Mouse (Mus musculus) urinary bladder, adult 18-20 months (tissue): ENCODE measurements around the gene Trim2.
A peak's percentile ranks its signal among the peaks of the same experiment; 100 is the strongest.

Source experiments
- DNase-seq, 2 experiments: peaks; one replicate each; pipeline ENCODE4 v3.0.0; 2022; ENCODE audit warnings: low spot score in 2 of 2, mixed read lengths in 2 of 2

Trim2 gene

DNA sequence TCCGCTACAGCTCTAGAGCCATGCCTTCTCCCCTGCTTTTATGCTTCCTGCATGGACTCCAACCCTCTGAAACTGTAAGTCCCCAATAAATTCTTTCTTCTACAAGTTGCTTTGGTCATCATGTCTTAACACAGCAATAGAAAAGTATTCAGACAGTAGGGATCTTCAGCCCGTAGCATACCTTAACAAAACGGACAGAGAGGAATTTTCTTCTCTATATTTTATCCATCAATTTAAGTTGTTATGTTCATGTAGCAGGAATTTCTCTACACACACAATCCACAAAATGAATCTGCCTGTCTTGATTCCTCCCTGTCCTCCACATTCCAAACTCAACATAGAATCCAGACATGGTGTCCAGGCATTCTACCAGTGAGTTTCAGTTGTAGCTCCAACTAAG, at the start of gene Trim2:
Gene Trim2 (minus strand): TSS at position 101 of the 400 bp plus-strand sequence.
- DNase-seq: no peak

DNA sequence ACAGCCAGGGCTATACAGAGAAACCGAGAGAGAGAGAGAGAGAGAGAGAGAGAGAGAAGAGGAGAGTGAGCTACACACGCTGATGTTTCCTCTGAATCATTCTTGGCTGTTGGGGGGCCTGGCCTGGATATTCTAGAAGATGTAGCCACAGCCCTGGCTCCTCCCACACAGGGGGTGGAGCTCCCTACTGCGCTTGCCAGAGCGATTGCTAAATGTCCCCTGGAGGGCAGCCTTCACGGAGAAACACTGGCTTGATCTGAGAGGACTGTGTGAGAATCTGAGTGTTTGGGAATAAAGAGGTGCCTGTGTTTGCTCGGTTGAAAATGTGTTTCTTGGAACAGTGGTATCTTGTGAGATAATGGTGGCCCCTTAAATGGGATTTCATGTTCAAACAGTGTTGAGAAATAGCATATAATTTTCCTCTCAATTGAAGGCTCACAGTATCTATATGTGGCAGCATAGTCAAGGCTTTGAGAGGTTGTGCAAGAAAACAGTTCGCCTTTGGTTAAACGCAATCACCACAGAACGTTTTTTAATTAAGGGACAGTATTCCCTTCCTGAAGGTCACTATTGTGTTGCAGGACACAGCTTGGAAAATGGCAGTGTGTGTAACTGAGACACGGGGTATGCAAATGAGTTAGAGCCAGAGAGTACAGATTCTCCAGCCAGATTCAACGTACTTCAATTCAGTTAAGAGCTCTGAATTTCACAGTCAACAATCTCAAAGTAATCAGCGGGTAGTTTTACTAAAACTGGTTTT, 49.4 kb upstream of the Trim2 start:
- peak; percentile 40 to 75 for DNase-seq

DNA sequence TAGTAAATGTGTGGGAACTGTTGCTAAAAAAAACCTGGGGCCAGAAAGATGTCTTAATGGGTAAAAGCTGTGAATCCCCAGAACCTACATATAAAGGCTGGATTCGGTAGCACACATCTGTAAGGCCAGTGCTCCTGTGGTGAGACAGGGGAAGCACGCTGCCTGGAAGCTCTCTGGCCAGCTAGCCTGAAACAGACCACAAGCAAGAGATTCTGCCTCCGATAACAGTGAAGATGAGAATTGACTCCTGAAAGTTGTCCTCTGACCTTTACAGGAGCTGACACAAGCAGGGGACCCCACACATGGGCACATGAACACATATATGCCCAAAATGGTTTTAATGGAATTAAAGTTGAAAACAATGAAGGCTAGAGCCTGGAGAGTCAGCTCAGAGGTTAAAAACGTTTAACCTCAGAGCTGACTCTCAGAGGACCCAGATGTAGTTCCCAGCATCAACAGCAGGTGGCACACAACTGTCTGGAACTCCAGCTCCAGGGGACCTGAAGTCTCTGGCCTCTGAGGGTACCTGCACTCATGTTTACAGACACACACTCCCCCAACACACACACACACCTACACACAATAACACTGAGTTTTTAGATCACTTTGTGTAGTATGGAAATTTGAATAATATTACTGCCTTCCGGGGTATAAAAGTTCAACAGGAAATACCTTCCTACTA, 45.8 kb upstream of the Trim2 start:
- DNase-seq: peak in 1 of 2 experiments; percentile 80

DNA sequence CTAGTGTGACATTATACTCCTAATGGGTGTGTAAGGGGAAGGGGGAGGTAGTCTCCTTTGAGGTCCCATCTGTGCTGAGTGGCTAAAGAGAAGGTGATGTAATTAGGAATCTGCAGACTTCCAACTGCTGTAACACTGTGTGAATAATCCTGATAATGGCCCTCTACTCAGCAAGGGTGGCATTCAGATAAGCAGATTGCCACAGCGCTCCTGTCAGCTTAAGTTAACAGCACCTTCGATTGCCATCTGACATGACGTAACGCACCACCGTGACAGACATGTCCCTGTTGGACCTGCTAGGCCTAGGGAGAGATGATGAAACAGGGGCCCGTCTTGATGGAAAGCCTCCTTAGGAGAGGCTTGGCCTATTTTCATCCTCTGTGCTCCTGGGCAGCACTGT, 43.6 kb upstream of the Trim2 start:
- peak in 1 of 2 experiments; percentile 36 for DNase-seq

DNA sequence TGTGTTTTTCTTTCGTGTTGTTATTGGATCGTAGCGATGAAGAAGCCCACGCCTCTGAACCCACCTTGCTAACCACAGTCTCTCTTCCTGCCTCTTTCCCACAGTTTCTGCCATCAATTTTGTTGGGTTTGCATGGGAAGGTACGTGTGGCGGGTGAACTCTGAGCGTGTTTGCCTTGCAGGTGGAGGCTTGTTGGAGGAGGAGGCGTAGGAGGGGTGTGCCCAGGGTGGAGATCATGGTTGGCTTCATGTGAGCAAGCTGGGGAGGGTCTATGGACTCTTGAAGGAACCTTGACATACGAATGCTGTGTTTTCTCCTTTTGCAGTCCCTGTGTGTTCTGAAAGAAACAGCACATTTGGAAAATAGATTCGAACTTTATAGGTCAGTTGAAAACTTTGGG, 43.1 kb upstream of the Trim2 start:
- peak in 1 of 2 experiments; percentile 46 for DNase-seq

DNA sequence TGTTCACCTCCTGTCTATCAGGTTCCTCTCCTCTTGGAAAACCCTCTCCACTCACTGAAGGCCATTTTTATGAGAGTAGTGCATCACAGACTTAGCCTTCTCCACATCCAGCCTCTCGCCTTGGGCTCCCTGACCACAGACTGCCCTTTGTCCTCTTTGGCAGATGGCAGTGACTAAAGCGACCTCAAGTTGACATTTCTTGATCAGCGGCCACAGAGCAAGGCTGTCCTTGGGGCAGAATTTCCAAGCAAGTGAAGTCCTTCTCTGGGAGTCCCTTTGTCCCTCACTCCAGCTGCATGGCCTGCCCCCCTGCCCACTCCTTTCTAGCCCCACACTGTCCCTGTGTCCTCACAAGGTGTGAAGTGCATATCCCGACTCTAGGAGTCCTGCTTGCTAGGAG, 40.7 kb upstream of the Trim2 start:
- no peak for DNase-seq

DNA sequence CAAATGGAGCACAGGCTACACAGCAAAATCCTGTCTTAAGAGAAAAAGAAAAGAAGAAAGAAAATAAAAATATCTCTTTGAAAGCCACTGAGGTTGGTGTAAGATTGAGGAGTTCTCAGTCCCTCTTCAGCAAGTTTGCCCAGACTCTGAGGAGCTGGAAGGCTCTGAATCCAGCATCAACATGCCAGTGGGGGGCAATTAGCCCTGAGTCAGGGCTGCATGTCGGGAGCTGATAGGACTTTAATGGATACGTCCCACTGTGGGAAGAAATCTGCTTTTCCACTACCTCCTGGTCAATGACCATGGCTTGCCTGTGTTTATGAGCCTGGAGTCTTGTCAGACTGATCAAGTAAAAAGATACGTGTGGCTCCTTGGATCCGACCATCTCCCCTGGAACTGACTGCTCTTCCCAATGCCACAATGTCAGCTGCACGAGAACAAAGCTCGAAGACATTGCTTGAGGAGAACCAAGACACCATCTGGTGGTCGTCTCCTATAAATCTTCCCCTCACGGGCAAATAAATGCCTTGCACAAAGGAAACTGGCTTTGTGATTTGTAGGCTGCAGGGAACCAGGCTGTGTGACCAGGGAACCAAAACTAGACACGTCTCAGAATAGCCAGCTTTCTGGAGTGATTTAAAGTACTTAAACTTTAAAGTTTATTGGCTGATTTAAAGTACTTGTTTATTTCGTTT, 39.9 kb upstream of the Trim2 start:
- DNase-seq: no peak

DNA sequence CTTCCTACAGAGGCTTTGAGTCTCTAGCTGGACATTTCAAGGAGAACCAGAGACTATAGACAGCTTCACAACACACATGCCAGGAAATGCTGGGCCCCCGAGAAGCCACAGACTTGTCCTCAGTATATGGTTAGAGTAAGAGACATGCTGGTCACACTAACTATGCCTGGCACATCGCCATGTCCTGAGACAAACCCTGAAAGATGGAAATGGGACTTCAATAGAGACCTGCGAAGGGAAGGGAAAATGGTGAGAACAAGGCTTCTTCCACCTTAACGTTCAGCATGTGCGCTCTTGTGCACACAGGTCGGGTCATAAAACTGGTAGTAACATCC, 38.9 kb upstream of the Trim2 start:
- DNase-seq: no peak

DNA sequence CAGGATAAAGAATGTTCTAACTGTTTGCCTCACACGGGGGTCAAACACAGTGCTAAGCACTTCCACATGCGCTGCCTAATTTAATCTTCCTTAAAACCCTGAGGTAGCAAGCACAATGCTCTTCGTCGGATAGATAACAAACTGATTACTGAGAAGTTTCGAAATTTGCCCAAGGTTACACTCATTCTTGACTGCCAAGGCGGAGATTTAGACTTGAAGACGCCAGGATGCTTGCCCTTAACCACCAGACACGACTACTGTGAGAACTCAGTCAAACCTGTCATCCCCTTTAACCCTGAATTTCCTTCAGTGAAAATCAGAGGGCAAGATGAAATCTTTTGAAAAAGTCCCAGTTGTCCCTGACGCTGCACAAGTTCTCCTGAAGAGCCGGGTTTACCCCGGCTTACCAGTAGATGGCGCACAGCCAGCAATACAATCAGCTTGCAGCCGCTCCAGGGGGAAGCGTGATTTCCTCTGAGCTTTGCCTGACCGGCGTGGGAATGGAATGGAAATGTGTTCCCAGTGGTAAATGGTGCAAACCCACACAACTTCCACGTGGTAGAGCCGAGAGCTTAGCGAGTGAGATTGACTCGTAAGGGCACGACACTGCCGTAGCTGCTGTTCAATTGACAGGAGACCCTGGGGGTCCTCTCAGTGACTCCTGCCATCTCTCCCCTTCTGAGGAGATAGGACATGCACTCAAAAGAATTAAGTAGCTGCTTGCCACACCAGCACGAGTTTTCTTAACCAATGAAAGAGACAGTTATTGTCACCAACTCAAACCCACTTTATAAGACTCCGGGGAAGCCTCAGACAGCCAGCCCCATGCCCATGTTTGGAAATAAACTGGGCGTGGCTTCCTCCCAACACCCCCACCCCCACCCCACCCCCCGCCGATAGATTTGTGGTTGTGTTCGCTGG, 38.3 kb upstream of the Trim2 start:
- DNase-seq: peak; percentile 62 to 67

DNA sequence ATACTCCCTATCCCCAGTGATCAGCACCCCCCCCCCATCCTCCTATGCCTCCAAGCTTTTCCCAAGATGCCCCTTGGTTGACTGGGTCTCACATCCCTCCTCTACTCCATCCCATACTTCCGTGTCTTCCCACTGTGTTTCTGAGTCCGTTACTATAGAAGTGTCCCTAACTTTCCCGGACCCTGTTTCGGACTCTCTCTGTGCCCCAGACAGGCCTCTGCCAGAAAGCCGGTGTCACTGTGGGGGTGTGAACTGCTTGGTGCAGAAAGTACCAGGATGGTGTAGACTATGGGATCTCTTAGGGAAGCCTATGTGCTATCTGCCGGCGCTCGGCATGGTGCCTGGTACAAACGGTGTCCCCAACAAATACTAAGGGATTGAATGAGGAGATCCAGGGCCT, 36.4 kb upstream of the Trim2 start:
- DNase-seq: no peak

DNA sequence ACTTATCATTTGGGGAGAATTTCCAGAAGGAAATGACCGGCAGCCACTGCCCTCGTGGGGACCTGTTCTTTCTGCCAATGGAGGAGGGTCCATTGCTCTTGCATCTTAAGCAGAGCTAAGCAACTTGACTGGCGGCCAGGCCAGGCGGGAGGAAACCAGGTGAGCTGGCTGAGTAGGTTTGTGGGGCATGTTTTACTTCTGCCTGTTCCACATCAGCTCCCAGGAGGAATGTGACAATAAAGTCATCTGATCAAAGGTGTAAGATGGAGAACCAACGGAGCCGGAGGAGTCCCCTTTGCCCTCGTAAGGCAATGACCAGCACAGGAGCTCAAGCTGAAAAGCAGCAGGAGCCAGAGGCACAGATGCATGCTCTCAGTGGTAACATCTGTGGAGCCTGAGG, 35.1 kb upstream of the Trim2 start:
- no peak for DNase-seq

DNA sequence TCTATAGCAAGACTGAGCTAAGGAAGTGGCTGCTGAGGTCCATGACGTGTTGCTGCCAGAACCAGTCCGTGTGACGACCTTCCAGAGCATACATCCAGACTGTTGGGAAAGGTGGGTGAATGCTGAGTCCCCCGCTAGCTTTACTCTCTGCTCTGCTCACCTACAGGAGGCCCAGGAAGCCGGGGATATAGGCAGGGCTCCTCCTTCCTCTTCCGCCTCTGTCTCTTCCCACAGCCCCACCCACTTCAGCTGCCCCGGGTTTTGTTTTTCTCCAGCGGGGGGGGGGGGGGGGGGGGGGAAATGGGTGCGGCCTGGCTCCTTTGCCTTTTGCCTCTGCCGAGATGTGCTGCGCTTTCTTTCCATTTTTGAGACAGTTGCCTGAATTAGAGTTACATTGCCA, 30.9 kb upstream of the Trim2 start:
- DNase-seq: no peak

DNA sequence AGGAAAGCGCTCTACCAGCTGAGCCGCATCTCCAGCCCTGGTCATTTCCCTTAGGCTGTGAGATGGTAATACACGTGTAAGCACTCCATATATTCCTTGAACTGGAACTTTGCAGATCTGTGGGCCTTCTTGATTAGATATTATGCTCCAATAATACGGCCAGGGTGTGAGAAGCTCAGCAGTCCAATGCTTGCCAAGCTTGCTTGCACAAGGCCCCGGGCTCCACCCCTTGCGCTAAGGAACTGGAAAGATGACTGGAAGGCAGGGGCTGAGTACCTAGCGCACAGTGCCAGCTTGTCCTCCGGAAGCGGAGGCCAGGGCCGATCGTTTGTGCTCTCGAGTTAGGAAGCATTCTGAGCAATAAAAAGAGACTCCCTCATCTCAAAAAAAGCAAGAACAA, 29.7 kb upstream of the Trim2 start:
- no peak for DNase-seq

DNA sequence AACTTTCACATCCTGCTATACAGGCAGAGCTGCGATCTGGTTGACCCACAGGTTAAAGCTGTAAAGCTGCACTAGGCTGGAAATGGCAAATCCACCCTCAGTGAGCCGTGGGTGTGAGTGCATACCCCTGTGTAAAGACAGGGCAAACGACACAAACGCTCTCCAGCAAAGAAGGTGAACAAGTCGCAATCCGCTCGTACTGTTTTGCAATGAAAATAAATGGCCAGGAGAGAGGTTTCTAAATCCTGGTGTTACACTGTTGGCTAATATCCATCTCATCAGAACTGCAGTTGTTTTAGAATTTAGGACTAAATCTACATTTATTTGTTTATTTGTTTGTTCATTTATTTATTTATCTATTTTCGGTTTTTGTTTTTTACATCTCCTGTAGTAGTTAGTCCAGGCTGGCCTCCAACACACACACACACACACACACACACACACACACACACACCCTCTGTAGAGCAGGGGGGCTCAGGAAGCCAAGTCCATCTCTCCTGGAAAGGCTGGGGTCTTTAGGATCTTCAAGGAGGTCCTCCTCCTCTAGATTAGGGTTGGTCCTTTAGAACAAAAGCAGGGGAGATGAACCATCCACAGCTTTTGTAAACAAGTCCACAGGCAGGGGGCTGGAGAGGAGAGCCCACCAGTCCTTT, 28.9 kb upstream of the Trim2 start:
- no peak for DNase-seq

DNA sequence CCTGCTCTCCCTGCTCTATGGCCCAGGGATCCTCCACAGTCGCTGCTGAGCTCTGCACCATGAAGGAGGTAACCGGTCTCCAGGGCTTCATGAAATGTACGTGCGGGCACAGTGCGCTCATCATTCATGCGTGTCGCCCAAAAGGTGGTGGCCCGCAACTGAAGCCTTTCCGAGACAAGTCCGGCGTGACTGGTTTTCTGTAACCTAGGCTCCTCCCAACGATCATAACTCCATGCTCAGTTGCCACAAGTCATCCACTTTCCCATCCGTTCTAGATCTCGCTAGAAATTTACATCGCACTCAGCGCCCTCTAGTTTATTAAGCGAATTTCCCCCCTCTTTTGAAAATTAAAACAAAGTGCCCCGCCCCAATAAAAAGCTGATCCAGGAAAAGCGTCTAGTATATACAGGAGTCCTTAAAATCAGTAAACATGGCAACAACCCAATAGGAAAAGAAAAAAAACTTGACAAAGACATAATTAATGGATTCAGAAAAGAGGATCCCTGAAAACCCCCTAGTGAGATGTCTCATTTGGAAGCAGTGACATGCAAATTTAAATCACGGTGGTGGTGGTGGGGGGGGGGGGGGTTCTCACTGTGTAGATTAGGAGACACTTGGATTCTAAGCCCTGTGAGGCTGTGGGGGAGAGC, 28.2 kb upstream of the Trim2 start:
- DNase-seq: no peak

DNA sequence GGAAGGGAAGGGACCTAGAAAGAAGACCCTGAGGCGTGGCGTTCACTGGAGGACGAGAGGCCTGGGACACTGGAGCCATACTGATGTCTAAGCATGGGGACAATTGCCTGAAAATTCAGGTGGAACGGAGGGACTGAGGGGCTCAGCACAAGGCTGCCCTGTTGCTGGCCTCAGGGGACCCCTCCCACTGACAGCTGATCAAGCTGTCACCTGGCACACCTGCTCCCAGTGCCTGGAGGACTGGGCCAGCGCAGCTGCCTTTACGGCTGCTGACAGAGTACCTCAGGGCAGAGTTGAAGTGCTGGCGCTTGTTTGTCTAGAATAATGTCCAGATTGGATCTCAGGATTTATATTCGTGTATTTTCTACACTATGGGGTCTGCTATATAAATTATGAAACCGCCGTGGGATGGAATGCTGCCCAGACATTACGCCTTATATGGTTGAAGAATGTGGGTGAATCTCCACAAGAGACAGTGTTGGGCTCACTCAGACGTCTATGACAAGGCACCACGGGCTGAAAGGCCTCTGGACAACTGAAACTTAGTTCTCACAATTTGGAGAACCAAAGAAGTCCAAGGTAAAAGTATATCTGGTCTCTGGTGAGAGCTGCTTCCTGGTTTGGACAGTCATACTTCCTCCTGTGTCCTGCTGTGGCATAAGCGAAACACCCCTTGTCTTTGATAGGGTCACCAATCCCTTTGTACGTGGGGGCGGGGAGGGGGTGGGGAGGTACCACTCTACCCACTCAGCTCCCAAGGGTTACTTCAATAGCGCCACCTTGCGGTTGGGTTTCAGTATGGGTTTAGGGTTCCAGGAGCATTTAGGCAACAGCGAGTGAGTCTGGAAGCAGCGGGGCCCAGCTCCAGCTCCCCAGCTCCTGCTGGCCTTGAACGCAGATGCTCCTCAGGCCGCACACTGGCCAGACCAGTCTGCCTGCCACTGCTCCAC, 27.0 kb upstream of the Trim2 start:
- peak in 1 of 2 experiments; percentile 44 for DNase-seq

DNA sequence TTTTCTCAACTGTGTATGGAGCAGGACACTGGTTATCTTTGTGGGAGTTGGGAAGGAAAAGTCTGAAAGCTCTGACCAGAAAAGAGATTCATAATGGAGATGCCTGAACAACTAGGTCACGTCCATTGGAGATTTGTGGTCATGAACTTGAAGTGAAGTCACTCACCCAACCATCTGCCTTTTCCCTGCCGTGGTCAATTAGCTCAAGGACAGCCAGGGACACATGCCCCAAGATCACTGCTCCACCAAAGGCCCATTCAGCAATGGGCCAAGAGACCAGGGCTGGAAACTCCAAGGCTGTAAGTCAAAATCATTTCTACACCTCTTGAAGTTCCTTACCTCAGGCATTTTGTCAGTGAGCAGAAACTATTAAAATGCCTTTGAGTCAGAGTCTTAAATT, 23.5 kb upstream of the Trim2 start:
- DNase-seq: no peak

DNA sequence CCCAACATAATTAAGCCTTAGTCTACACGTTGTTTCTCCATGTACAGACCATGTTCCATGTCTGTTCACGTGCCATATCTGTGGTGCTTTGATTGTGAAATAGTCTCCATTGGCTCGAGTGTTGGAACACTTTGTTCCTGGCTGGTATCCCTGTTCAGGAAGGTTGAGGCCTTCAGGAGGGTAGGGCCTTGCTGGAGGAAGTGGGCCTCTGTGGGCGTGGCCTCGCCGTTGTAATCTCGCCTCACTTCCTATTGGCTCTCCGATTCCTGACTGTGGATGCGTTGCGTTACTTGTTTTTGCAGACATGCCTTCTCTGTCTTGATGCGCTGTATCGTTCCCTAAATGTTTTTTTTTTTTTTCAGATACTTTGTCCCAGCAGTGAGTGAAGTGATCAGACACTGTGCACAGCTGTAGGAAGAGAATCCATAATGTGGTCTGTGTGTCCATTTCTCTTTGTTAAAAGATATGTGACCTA, 18.3 kb upstream of the Trim2 start:
- DNase-seq: no peak

DNA sequence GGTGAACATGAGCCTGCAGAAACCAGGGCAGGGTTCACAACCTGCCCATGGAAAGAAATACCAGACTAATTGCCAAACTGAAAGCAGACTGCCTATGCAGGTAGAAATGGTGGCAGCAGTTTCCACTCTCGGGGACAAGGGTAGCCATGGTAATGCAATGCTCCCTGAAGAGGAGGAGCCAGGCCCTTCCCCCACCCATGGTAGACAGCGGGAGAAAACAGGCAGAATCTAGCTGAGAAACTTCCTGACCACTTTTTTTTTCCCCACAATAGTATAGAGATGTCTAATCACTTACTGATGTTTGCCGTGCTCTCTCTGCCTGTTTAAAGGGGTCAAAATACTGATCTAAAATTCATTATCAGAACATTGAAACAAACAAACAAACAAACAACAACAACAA, 17.8 kb upstream of the Trim2 start:
- DNase-seq: no peak

DNA sequence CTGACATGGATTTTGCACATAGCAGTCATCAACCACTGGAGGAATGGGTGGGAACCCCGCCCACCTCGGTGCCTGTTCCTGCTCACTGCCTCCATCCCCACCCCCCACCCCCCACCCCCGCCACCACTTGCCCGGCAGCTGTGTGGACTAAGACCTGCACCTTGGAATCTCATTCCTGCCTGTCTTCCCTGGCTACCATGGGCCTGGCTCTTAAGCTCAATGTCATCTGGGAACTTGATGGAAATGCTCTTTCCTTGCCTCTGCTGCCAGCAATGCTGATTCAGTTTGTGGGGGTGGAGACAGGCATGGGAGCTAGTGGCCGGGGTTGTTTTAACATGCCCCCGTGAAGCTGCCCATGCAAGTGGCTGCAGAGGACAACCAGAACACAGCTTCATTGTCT, 17.3 kb upstream of the Trim2 start:
- DNase-seq: no peak
